Mouse (Mus musculus): ENCODE results near the gene Gck.
"Not testable (repeated sequence)": the region's sequence is repeated elsewhere in the genome, so short reads cannot be mapped to it uniquely, and the experiment has no call there.

The Gck gene

GRCm38 (mm10) chr11:5908642-5909041 lies 41.2 kb downstream of the Gck start:
- no peak for DNase-seq (ENCODE audit: extremely low spot score)

GRCm38 (mm10) chr11:5907096-5907495 lies 42.8 kb downstream of the Gck start:
- DNase-seq (ENCODE audit: extremely low spot score): no peak

GRCm38 (mm10) chr11:5905778-5906518 lies 43.9 kb downstream of the Gck start:
- no peak for DNase-seq (ENCODE audit: extremely low spot score)

- DNase-seq (ENCODE audit: extremely low spot score): no peak
Measured at GRCm38 (mm10) chr11:5904871-5905270, 45.0 kb downstream of the Gck start.

- no peak for DNase-seq (ENCODE audit: extremely low spot score)
Measured at GRCm38 (mm10) chr11:5904357-5904756, 45.5 kb downstream of the Gck start.

- DNase-seq (ENCODE audit: extremely low spot score): no peak
Measured at GRCm38 (mm10) chr11:5903844-5904243, 46.0 kb downstream of the Gck start.

- no peak for DNase-seq (ENCODE audit: extremely low spot score)
Measured at GRCm38 (mm10) chr11:5902390-5902789, 47.5 kb downstream of the Gck start.

- DNase-seq (ENCODE audit: extremely low spot score): peak; percentile 75
Measured at GRCm38 (mm10) chr11:5901950-5902349, 47.9 kb downstream of the Gck start.

- no peak for DNase-seq (ENCODE audit: extremely low spot score)
Measured at GRCm38 (mm10) chr11:5901320-5901719, 48.6 kb downstream of the Gck start.

GRCm38 (mm10) chr11:5899286-5899685 lies 50.6 kb downstream of the Gck start:
- DNase-seq (ENCODE audit: extremely low spot score): no peak

- no peak for DNase-seq (ENCODE audit: extremely low spot score)
Measured at GRCm38 (mm10) chr11:5898531-5898930, 51.4 kb downstream of the Gck start, which contains the start of gene Myl7. TSS of gene Myl7 (minus strand) at chr11:5898782.

- DNase-seq (ENCODE audit: extremely low spot score): peak; percentile 52
Measured at GRCm38 (mm10) chr11:5897839-5898238, 52.0 kb downstream of the Gck start.

GRCm38 (mm10) chr11:5897230-5897629 lies 52.7 kb downstream of the Gck start:
- DNase-seq (ENCODE audit: extremely low spot score): no peak

GRCm38 (mm10) chr11:5893807-5894206 lies 56.1 kb downstream of the Gck start:
- DNase-seq (ENCODE audit: extremely low spot score): no peak

- DNase-seq (ENCODE audit: extremely low spot score): no peak
Measured at GRCm38 (mm10) chr11:5892810-5893368, 57.0 kb downstream of the Gck start.

GRCm38 (mm10) chr11:5892151-5892591 lies 57.7 kb downstream of the Gck start:
- no peak for DNase-seq (ENCODE audit: extremely low spot score)

GRCm38 (mm10) chr11:5888563-5888962 lies 61.3 kb downstream of the Gck start:
- DNase-seq (ENCODE audit: extremely low spot score): not testable (repeated sequence)

- no peak for DNase-seq (ENCODE audit: extremely low spot score)
Measured at GRCm38 (mm10) chr11:5887250-5887649, 62.6 kb downstream of the Gck start.

GRCm38 (mm10) chr11:5886187-5886586 lies 63.7 kb downstream of the Gck start:
- peak; percentile 66 for DNase-seq (ENCODE audit: extremely low spot score)

GRCm38 (mm10) chr11:5882518-5882917 lies 67.4 kb downstream of the Gck start:
- no peak for DNase-seq (ENCODE audit: extremely low spot score)

GRCm38 (mm10) chr11:5879905-5880304 lies 70.0 kb downstream of the Gck start:
- peak; percentile 76 for DNase-seq (ENCODE audit: extremely low spot score)

GRCm38 (mm10) chr11:5878661-5879060 lies 71.2 kb downstream of the Gck start:
- no peak for DNase-seq (ENCODE audit: extremely low spot score)

GRCm38 (mm10) chr11:5877921-5878526 lies 71.9 kb downstream of the Gck start, which contains the start of gene Pold2:
TSS of gene Pold2 (minus strand) at chr11:5878292.
- DNase-seq (ENCODE audit: extremely low spot score): peak; percentile 98

Measured in embryo, embryonic 9.5 days (tissue).